Mouse (Mus musculus) cerebellum, adult 2 months (tissue): Measurements from ENCODE around the gene Tmem150c.

Experiments used
- CTCF ChIP-seq: fragments of 200-500 bp; IDR thresholded peaks from 2 replicates; pipeline ENCODE4 v1.5.1; 2011; ENCODE audit warnings: low read depth, mild to moderate bottlenecking, control low read depth, low read length, moderate library complexity, borderline replicate concordance; ENCODE audit not compliant: insufficient read depth
- POLR2A ChIP-seq: fragments of 200-500 bp; IDR thresholded peaks from 2 replicates; pipeline ENCODE4 v1.6.1; 2011; ENCODE audit warnings: low read length, control low read depth, borderline replicate concordance; ENCODE audit not compliant: insufficient read depth

- TF ChIP-seq POLR2A (no peak), CTCF (no peak)
Measured at GRCm38 (mm10) chr5:100072557-100072956, 87.1 kb downstream of the Tmem150c start.
